In the genomic region with DNA sequence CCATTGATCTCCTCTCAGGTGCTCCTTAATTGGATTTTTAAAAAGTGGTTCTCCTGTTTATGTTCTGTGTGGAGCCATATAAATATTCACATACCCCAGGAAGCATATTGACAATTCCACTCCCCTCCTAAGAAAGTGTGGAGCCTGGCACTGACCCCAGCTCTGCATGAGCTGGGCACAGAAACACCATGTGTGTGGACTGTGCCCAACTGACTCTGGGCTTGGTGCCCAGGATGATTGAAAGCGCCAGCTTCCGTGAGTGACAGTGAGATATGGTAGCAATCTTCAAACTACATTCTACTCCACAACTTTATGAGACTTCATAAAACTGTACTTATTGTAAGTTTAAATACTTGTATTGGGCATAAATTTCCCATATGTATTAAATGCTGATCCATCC, we compare ENCODE assay signal across 10 mouse cellular contexts. TPM values are rescaled to one million over a fixed set of nuclear protein-coding genes. Genes with fewer than 3 reads are reported as not detected.
DNase-seq lines count a peak whose midpoint lies in the region; ATAC-seq and TF ChIP-seq lines count a peak whose summit lies in the region.
"Had no signal": no experiment of that assay in that cellular context is flagged by ENCODE, and none has a peak within 500 bp of the region (broad histone marks: within the 10 kb centered on the region; RNA-seq: fewer than 3 reads in every experiment).

No protein-coding gene starts in this region.

- peak; percentile 87 for ATAC-seq in forebrain, embryonic 13.5 days
- ATAC-seq in forebrain, embryonic 12.5 days (ENCODE audit: low FRiP score), result no peak
- peak; percentile 52; the same call in 1 of the 2 replicates for ATAC-seq in midbrain, embryonic 15.5 days (replicated peaks)
- ATAC-seq in forebrain, postnatal 0 days, result peak; percentile 95
- peak; percentile 52; the same call in 1 of the 2 replicates for ATAC-seq in megakaryocyte progenitor cell, adult 5-6 weeks (replicated peaks; ENCODE audit: poor library complexity)
- ATAC-seq in intestine, embryonic 15.5 days, result no peak
- ATAC-seq: liver, postnatal 0 days had no signal

- no peak overlapping the region for H3K4me2 ChIP-seq in forebrain, embryonic 13.5 days
- H3K4me2 ChIP-seq in forebrain, embryonic 12.5 days, result no peak overlapping the region
- H3K4me2 ChIP-seq in midbrain, embryonic 15.5 days, result no peak overlapping the region
- H3K4me2 ChIP-seq in forebrain, postnatal 0 days (ENCODE audit: low read depth), result no peak overlapping the region
- no peak overlapping the region for H3K4me2 ChIP-seq in intestine, embryonic 15.5 days (replicated peaks)
- H3K4me2 ChIP-seq: neural tube, embryonic 12.5 days had no signal

- H3K9ac ChIP-seq in forebrain, embryonic 13.5 days, result no peak overlapping the region
- H3K9ac ChIP-seq in forebrain, embryonic 12.5 days, result no peak overlapping the region
- H3K9ac ChIP-seq in midbrain, embryonic 15.5 days, result no peak overlapping the region
- H3K9ac ChIP-seq in forebrain, postnatal 0 days, result no peak overlapping the region
- H3K9ac ChIP-seq in intestine, embryonic 15.5 days, result no peak overlapping the region
- H3K9ac ChIP-seq: liver, postnatal 0 days; neural tube, embryonic 12.5 days had no signal

- no peak for DNase-seq in midbrain, embryonic 10.5 days (ENCODE audit: low spot score)
- peak; percentile 86 for DNase-seq in forebrain, postnatal 0 days
- no peak for DNase-seq in frontal cortex, postnatal 36 days (ENCODE audit: low spot score in 2 of 2)
- DNase-seq: liver, postnatal 0 days had no signal

- no peaks in the 10 kb centered on the region for H3K4me1 ChIP-seq in forebrain, embryonic 13.5 days
- no peaks in the 10 kb centered on the region for H3K4me1 ChIP-seq in forebrain, embryonic 12.5 days
- H3K4me1 ChIP-seq in midbrain, embryonic 15.5 days, result no peaks in the 10 kb centered on the region
- H3K4me1 ChIP-seq in midbrain, embryonic 10.5 days, result no peaks in the 10 kb centered on the region
- H3K4me1 ChIP-seq in forebrain, postnatal 0 days (ENCODE audit: insufficient read depth), result no peaks in the 10 kb centered on the region
- no peaks in the 10 kb centered on the region for H3K4me1 ChIP-seq in intestine, embryonic 15.5 days (replicated peaks)
- H3K4me1 ChIP-seq: neural tube, embryonic 12.5 days had no signal

- no peaks in the 10 kb centered on the region for H3K9me3 ChIP-seq in forebrain, embryonic 13.5 days (replicated peaks)
- H3K9me3 ChIP-seq in forebrain, embryonic 12.5 days, result no peaks in the 10 kb centered on the region
- no peaks in the 10 kb centered on the region for H3K9me3 ChIP-seq in midbrain, embryonic 15.5 days
- H3K9me3 ChIP-seq in midbrain, embryonic 10.5 days (replicated peaks), result no peaks in the 10 kb centered on the region
- no peaks in the 10 kb centered on the region for H3K9me3 ChIP-seq in forebrain, postnatal 0 days (ENCODE audit: low read length)
- no peaks in the 10 kb centered on the region for H3K9me3 ChIP-seq in intestine, embryonic 15.5 days
- H3K9me3 ChIP-seq: neural tube, embryonic 12.5 days had no signal

- 80% methylated on average over 2 of the region's 2 CpGs for WGBS in forebrain, embryonic 13.5 days
- WGBS in forebrain, embryonic 12.5 days, result 91% methylated on average over 2 of the region's 2 CpGs
- 96% methylated on average over 2 of the region's 2 CpGs for WGBS in midbrain, embryonic 15.5 days
- WGBS in midbrain, embryonic 10.5 days, result 94% methylated on average over 2 of the region's 2 CpGs
- WGBS in forebrain, postnatal 0 days, result 40% methylated on average over 2 of the region's 2 CpGs
- 96% methylated on average over 2 of the region's 2 CpGs for WGBS in intestine, embryonic 15.5 days

- no peak overlapping the region for H3K4me3 ChIP-seq in forebrain, embryonic 13.5 days
- H3K4me3 ChIP-seq in forebrain, embryonic 12.5 days (replicated peaks), result no peak overlapping the region
- no peak overlapping the region for H3K4me3 ChIP-seq in midbrain, embryonic 15.5 days
- H3K4me3 ChIP-seq in midbrain, embryonic 10.5 days, result no peak overlapping the region
- no peak overlapping the region for H3K4me3 ChIP-seq in forebrain, postnatal 0 days (ENCODE audit: low read depth, low read length)
- no peak overlapping the region for H3K4me3 ChIP-seq in intestine, embryonic 15.5 days (replicated peaks)
- H3K4me3 ChIP-seq: neural tube, embryonic 12.5 days had no signal

- no peak overlapping the region for H3K27ac ChIP-seq in forebrain, embryonic 13.5 days
- H3K27ac ChIP-seq in forebrain, embryonic 12.5 days, result no peak overlapping the region
- no peak overlapping the region for H3K27ac ChIP-seq in midbrain, embryonic 15.5 days
- no peak overlapping the region for H3K27ac ChIP-seq in midbrain, embryonic 10.5 days (replicated peaks)
- H3K27ac ChIP-seq in forebrain, postnatal 0 days (ENCODE audit: low read depth, low read length), result no peak overlapping the region
- no peak overlapping the region for H3K27ac ChIP-seq in intestine, embryonic 15.5 days
- H3K27ac ChIP-seq: neural tube, embryonic 12.5 days had no signal

- H3K27me3 ChIP-seq in forebrain, embryonic 13.5 days, result no peaks in the 10 kb centered on the region
- no peaks in the 10 kb centered on the region for H3K27me3 ChIP-seq in forebrain, embryonic 12.5 days
- no peaks in the 10 kb centered on the region for H3K27me3 ChIP-seq in midbrain, embryonic 15.5 days (replicated peaks)
- no peaks in the 10 kb centered on the region for H3K27me3 ChIP-seq in midbrain, embryonic 10.5 days (ENCODE audit: low read depth, poor library complexity, severe bottlenecking)
- H3K27me3 ChIP-seq in forebrain, postnatal 0 days (ENCODE audit: insufficient read depth, low read length), result no peaks in the 10 kb centered on the region
- H3K27me3 ChIP-seq in intestine, embryonic 15.5 days (replicated peaks), result no peaks in the 10 kb centered on the region
- H3K27me3 ChIP-seq: neural tube, embryonic 12.5 days had no signal

- no peaks in the 10 kb centered on the region for H3K36me3 ChIP-seq in forebrain, embryonic 13.5 days (ENCODE audit: poor library complexity, severe bottlenecking)
- no peaks in the 10 kb centered on the region for H3K36me3 ChIP-seq in forebrain, embryonic 12.5 days (replicated peaks)
- no peaks in the 10 kb centered on the region for H3K36me3 ChIP-seq in midbrain, embryonic 15.5 days (replicated peaks)
- H3K36me3 ChIP-seq in midbrain, embryonic 10.5 days, result no peaks in the 10 kb centered on the region
- H3K36me3 ChIP-seq in forebrain, postnatal 0 days (ENCODE audit: insufficient read depth), result no peaks in the 10 kb centered on the region
- no peaks in the 10 kb centered on the region for H3K36me3 ChIP-seq in intestine, embryonic 15.5 days
- H3K36me3 ChIP-seq: neural tube, embryonic 12.5 days had no signal

- TF ChIP-seq CTCF in forebrain, postnatal 0 days (IDR thresholded peaks at IDR 0.05; ENCODE audit: low read depth), result no peak

RNA-seq across cellular contexts. Expression of gene Heca, which starts 35.4 kb away (rescaled TPM):
- polyA plus RNA-seq in forebrain, embryonic 13.5 days (2015; fragmentation: Nextera tagmentation; extraction: Ambion mirVana), result 4.2 and 5.0 TPM in 2 replicates
- polyA plus RNA-seq in forebrain, embryonic 12.5 days (2016; fragmentation: Nextera tagmentation; extraction: Ambion mirVana), result 4.6 and 5.7 TPM in 2 replicates
- polyA plus RNA-seq in midbrain, embryonic 15.5 days (2015; fragmentation: Nextera tagmentation; extraction: Ambion mirVana), result 4.5 and 6.4 TPM in 2 replicates
- 2.6 and 2.8 TPM in 2 replicates for polyA plus RNA-seq in midbrain, embryonic 10.5 days (2016; fragmentation: Nextera tagmentation; extraction: Ambion mirVana)
- 41.2 and 43.5 TPM in 2 replicates for total RNA-seq in forebrain, postnatal 0 days (2014; rRNA removed)
- polyA plus RNA-seq in forebrain, postnatal 0 days (2015; fragmentation: Nextera tagmentation; extraction: Ambion mirVana), result 4.2 and 4.7 TPM in 2 replicates
- total RNA-seq in megakaryocyte progenitor cell, adult 5-6 weeks (2015), result 15.7 and 17.2 TPM in 2 replicates
- 25.6 and 38.0 TPM in 2 replicates for total RNA-seq in megakaryocyte progenitor cell, adult 5-6 weeks (2017)
- polyA plus RNA-seq in intestine, embryonic 15.5 days (2015; fragmentation: Nextera tagmentation; extraction: Ambion mirVana), result 3.2 and 3.5 TPM in 2 replicates

RNA-seq across cellular contexts. Expression of gene Abracl, which starts 39.8 kb away (rescaled TPM):
- 239 and 373 TPM in 2 replicates for polyA plus RNA-seq in forebrain, embryonic 13.5 days (2015; fragmentation: Nextera tagmentation; extraction: Ambion mirVana)
- 226 and 252 TPM in 2 replicates for polyA plus RNA-seq in forebrain, embryonic 12.5 days (2016; fragmentation: Nextera tagmentation; extraction: Ambion mirVana)
- 49.2 and 56.6 TPM in 2 replicates for polyA plus RNA-seq in midbrain, embryonic 15.5 days (2015; fragmentation: Nextera tagmentation; extraction: Ambion mirVana)
- 152 and 161 TPM in 2 replicates for polyA plus RNA-seq in midbrain, embryonic 10.5 days (2016; fragmentation: Nextera tagmentation; extraction: Ambion mirVana)
- 39.1 and 95.3 TPM in 2 replicates for total RNA-seq in forebrain, postnatal 0 days (2014; rRNA removed)
- polyA plus RNA-seq in forebrain, postnatal 0 days (2015; fragmentation: Nextera tagmentation; extraction: Ambion mirVana), result 71.2 and 132 TPM in 2 replicates
- total RNA-seq in megakaryocyte progenitor cell, adult 5-6 weeks (2015), result 274 and 350 TPM in 2 replicates
- 298 and 321 TPM in 2 replicates for total RNA-seq in megakaryocyte progenitor cell, adult 5-6 weeks (2017)
- 162 and 194 TPM in 2 replicates for polyA plus RNA-seq in intestine, embryonic 15.5 days (2015; fragmentation: Nextera tagmentation; extraction: Ambion mirVana)

Comparison
In these comparisons a context has a peak if more than half of its experiments do, and no peak if none do; other contexts are left out.
1. ATAC-seq: peak in forebrain, embryonic 13.5 days (single experiment), midbrain, embryonic 15.5 days (single experiment), forebrain, postnatal 0 days (single experiment) and megakaryocyte progenitor cell, adult 5-6 weeks (single experiment); none in forebrain, embryonic 12.5 days (single experiment) and intestine, embryonic 15.5 days (single experiment).